Mouse (Mus musculus): Measurements from ENCODE around the gene Ubxn2a.

Gene Ubxn2a

GRCm38 (mm10) chr12:4879048-4879447 is 28.5 kb downstream of the Ubxn2a start:
- no peak for DNase-seq (ENCODE audit: low read depth, low spot score)

- DNase-seq (ENCODE audit: low read depth, low spot score), result no peak
These were observed 29.2 kb downstream of the Ubxn2a start for GRCm38 (mm10) chr12:4878296-4878783.

GRCm38 (mm10) chr12:4875623-4876022 is 31.9 kb downstream of the Ubxn2a start:
- DNase-seq (ENCODE audit: low read depth, low spot score), result no peak

- peak; percentile 3 for DNase-seq (ENCODE audit: low read depth, low spot score)
These were observed 33.2 kb downstream of the Ubxn2a start, which contains the start of gene Mfsd2b for GRCm38 (mm10) chr12:4874161-4874927. Gene Mfsd2b, minus strand, starts transcription at chr12:4874359.

- no peak for DNase-seq (ENCODE audit: low read depth, low spot score)
These were observed 34.0 kb downstream of the Ubxn2a start for GRCm38 (mm10) chr12:4873531-4873930.

GRCm38 (mm10) chr12:4872983-4873477 is 34.5 kb downstream of the Ubxn2a start:
- DNase-seq (ENCODE audit: low read depth, low spot score), result no peak

- DNase-seq (ENCODE audit: low read depth, low spot score), result no peak
These were observed 35.2 kb downstream of the Ubxn2a start for GRCm38 (mm10) chr12:4872273-4872672.

- DNase-seq (ENCODE audit: low read depth, low spot score), result no peak
These were observed 36.2 kb downstream of the Ubxn2a start for GRCm38 (mm10) chr12:4871260-4871659.

- no peak for DNase-seq (ENCODE audit: low read depth, low spot score)
These were observed 38.6 kb downstream of the Ubxn2a start for GRCm38 (mm10) chr12:4868924-4869323.

- no peak for DNase-seq (ENCODE audit: low read depth, low spot score)
These were observed 43.2 kb downstream of the Ubxn2a start for GRCm38 (mm10) chr12:4864338-4864690.

GRCm38 (mm10) chr12:4863654-4864337 is 43.7 kb downstream of the Ubxn2a start:
- no peak for DNase-seq (ENCODE audit: low read depth, low spot score)

- no peak for DNase-seq (ENCODE audit: low read depth, low spot score)
These were observed 44.8 kb downstream of the Ubxn2a start for GRCm38 (mm10) chr12:4862672-4863071.

- no peak for DNase-seq (ENCODE audit: low read depth, low spot score)
These were observed 48.1 kb downstream of the Ubxn2a start for GRCm38 (mm10) chr12:4859241-4859914.

- no peak for DNase-seq (ENCODE audit: low read depth, low spot score)
These were observed 50.7 kb downstream of the Ubxn2a start for GRCm38 (mm10) chr12:4856834-4857233.

- DNase-seq (ENCODE audit: low read depth, low spot score), result no peak
These were observed 51.3 kb downstream of the Ubxn2a start for GRCm38 (mm10) chr12:4856160-4856559.

GRCm38 (mm10) chr12:4843741-4844140 is 63.8 kb downstream of the Ubxn2a start:
- no peak for DNase-seq (ENCODE audit: low read depth, low spot score)

- DNase-seq (ENCODE audit: low read depth, low spot score), result peak; percentile 78
These were observed 64.5 kb downstream of the Ubxn2a start, which contains the start of gene Wdcp for GRCm38 (mm10) chr12:4842890-4843597. Gene Wdcp, plus strand, starts transcription at chr12:4843303.

- DNase-seq (ENCODE audit: low read depth, low spot score), result no peak
These were observed 65.0 kb downstream of the Ubxn2a start for GRCm38 (mm10) chr12:4842456-4842855.

GRCm38 (mm10) chr12:4841392-4841887 is 66.1 kb downstream of the Ubxn2a start, which contains the start of gene Fkbp1b:
Gene Fkbp1b, minus strand, starts transcription at chr12:4841591.
- DNase-seq (ENCODE audit: low read depth, low spot score), result no peak

- DNase-seq (ENCODE audit: low read depth, low spot score), result no peak
These were observed 66.8 kb downstream of the Ubxn2a start for GRCm38 (mm10) chr12:4840741-4841140.

GRCm38 (mm10) chr12:4840010-4840409 is 67.5 kb downstream of the Ubxn2a start:
- no peak for DNase-seq (ENCODE audit: low read depth, low spot score)

Data from brain, embryonic 18.5 days (tissue).